Mouse (Mus musculus): Measurements from ENCODE around the gene Ppp6c.
"Not testable (repeated sequence)": the region's sequence is repeated elsewhere in the genome, so short reads cannot be mapped to it uniquely, and the experiment has no call there.

Gene Ppp6c

DNA sequence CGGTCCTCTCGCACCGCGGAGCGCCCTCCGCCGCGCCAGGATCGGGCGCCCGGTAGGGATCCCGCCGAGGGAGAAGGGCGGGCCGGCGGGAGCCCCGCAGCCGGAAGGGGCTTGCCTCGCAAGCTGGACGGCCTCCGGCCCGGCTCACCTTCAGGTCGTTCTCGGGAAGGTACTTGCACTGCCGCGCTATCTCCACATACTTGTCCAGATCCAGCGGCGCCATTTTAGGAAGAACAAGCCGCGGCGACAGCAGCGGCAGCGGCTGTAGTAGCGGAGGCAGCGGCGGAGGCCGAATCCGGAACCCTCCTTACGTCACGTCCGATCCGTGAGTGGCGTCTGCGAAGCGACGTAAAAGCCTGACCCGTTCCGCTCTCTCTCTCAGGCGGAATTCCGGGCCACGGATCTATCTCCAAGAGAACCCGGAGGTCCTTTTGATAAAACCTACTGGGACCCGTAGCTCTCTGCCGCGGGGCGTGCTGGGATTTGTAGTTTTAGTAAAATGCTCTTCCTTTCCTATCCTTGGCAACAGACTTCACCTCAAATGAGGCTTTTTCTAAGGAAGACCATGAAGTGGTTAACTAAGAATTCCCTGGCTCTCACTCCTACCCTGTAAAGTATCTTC is at the start of gene Ppp6c:
Gene Ppp6c, minus strand, starts transcription at position 433 of the 622 bp plus-strand sequence.
- peak; percentile 97 for DNase-seq

DNA sequence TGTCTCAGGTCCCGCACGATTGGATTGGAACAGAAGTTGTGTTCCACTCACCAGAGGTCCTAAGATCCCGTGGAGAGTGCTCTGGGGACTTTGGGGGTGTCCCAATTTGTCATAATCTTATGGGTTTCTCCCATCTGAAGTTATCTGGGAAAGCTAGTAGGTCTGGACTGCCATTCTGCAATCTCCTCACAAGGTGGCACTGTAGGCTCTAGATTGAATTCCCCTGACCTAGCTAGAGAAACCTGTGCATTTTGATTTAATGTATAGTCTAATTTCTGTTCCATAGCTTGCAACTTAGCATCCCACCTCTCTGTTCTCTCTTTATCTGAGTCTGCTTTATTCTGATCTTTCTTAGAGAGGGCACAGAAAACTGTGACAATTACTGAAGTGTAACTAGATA is 42.1 kb upstream of the Ppp6c start:
- peak; percentile 4 for DNase-seq

DNA sequence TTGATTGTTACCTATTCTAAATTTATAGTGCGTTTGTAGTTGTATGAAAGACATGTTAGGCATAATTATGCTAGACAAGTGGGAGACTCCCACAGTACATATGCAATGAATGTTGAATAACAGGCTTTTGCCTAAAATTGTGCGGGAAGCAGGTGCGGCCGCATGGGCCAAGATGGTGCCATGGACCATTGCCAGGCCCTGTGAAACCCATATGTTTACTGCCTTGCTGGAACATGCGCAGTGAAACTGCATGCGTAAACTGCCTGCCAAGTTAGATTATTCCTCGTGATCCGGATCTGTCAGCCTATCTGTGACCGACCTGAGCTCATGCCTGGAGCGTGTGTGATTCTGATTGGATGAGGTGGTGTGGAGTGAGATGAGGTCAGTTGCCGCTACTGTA is 26.0 kb upstream of the Ppp6c start:
- peak; percentile 32 for DNase-seq

DNA sequence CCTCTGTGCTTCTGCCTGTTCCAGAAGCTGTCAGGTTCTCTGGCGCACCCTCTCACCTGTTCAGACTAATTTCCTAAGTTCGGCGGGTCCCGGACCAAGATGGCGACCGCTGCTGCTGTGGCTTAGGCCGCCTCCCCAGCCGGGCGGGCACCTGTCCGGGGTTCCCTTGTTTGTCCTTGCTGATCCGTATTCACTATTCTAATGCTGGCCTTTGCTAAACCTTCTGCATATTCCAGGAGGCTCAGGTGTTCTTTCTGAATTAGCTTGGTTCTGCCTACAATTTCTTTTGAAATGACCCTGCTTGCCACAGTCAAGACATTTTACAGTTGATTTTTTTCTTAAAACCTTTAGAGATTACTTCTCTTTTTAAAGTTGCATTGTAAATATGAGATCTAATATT is 20.6 kb upstream of the Ppp6c start:
- not testable (repeated sequence) for DNase-seq

DNA sequence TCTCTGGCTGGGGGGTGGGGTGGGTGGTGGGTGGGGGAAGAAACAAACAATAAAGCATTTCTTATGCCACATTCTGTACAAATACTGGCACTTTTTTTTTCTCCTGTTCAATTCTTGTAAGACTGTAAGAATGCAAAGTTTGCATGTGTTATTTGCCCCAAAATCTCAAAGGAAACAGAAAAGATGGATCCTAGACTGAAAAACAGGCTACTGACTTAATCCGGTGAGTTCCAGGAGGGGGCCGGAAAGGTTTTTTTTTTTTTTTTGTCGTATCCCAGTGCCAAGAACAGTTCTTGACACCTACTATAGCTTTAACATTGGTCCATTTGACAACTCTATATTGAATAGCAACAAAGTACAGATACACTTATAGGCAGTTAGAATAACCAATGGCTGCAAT is 480 bp upstream of the Ppp6c start:
- no peak for DNase-seq

DNA sequence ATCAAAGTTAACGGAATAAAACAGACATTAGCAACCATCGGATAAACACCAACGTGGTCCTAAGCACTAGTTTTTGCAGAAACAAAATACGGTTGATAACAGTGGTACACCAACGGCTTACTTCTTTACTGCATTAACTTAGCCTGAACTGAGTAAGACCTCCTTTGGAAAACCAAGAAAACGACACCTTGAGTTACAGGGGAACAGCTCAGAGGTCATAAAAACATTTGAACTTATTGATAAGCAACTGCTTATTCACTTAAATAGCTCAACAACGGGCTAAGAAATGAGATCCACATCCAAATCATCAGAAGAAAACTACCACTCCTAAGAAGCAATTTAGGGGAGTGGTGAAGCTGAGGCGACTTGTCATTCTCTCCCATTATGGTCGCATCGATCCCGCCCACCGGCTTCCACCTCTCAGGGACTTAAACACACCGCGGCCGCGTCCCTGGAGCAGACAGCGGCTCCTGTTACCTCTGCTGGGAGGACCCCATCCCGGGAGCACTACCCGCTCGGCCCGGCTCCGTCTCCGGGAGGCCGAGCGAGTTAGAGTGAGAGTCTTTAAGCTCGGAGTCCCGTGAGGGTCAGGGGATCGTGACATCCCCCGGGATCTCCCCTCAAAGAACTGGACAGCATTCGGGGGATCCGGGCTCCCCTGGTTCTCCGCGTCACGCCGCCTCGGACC is 776 bp downstream of the Ppp6c start:
- peak; percentile 42 for DNase-seq

DNA sequence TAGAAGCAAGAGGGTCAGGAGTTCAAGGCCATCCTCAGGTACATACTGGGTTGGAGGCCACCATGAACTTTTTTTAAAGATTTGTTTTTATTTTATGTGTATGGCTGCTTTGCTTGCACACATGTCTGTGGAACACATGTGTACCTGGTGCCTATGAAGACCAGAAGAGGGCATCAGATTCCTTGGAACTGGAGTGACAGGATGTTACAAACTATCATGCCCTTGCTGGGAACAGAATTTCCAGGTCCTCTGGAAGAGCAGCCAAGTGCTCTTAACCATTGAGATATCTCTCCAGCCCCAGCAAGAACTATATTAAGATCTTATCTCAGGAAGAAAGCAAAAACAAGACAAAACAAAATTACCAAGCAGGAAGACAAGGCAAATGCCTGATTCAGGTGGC is 1.6 kb downstream of the Ppp6c start:
- no peak for DNase-seq

DNA sequence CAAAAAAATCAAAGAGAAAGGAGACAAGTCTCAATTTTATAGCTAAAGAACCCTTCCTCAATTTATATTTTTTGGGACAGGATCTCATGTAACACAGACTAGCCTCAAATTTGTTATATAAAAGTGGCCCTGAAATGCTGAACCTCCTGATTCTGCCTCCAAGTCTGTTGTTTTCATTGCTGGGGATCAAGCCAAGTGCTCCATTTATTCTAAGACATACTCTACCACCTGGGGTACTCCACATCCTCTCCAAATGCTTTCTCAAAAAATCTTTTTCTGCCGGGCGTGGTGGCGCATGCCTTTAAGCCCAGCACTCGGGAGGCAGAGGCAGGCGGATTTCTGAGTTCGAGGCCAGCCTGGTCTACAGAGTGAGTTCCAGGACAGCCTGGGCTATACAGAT is 6.2 kb downstream of the Ppp6c start:
- no peak for DNase-seq

DNA sequence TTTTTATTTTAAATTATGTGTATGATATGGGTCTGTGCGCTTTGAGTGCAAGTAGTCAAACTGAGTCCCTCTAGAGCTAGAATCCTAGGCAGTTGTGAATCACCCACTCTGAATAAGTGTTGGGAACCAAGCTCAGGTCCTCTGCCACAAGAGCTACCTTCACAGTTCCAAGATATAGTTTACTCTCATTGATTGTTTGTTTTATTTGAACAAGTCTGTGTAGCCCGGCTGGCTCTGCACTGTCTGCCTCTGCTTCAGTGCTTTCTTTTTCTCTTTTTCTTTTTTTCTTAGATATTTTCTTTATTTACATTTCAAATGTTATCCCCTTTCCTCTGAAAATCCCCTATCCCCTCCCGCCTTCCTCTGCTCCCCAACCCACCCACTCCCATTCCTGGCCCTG is 7.2 kb downstream of the Ppp6c start:
- no peak for DNase-seq

DNA sequence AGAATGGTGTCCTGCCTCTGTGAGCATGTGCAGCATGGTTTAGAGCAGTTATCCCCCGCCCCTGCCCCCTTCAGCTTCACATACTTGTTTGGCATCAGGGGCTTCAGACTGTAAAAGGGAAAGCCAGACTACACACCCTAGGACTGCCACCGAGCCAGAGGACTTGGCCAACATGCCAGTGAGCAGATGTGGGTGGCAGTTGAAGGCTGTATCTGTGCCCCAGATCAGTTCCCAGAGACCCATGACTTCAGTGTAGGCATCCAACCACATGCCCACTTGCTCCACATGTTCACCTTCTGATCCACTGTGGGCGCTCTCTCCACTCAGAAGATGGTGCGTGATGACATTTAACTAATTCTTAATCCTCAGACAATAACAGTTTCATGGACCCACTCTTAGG is 9.1 kb downstream of the Ppp6c start:
- no peak for DNase-seq

DNA sequence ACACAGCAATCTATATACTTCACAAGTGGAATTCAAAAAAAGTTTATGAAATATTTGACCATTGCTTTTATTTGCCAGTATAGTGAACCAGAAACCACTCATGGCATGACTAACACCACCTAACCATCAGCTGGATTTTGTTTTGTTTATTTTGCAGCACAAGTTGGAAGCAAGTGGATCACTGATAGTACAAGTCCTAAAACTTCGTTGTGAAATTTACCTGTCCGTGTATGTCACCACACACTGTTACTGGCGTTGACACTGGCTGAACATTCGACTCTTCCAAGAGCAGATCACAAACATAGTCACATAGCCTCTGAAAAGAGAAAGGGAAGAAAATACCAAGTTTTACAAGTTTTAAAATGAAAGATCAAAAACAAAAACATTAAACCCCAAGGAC is 15.5 kb downstream of the Ppp6c start:
- DNase-seq, result no peak

DNA sequence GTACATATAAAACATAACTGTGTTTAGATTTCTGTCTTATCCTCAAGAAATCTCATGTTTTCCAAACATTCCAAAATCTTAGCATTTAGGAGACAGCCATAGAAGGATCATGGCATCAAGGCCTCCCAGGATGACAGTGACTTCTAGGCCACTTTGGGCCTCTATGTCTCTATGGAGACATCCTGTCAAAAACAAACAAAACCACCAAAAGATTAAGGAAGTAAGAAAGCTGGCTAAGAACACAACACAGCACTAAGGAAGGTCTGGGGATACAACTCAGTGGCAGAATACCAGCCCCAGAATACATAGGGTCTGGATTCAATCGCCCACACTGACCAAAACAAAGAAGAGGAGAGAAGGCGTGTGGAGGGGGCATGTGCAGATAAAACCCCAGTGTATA is 22.9 kb downstream of the Ppp6c start:
- no peak for DNase-seq

DNA sequence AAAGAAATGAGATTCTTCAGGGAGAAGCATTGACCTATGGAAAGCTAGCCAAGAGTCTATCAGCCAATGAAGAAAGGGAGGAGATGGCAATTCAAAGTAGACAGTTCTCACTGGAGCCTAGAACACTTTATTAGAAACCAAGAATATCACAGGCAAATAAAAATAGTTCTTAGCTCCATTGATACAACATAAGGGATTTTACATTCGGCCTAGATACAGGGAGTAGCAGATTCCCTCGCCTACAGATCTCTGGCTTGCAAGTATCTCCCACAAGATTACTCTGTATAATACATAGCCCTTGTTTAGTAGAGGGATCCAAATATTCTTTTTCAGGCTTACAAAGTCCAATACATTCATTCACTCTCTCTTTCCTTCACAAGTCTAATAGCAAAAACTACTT is 31.4 kb downstream of the Ppp6c start:
- peak; percentile 29 for DNase-seq

DNA sequence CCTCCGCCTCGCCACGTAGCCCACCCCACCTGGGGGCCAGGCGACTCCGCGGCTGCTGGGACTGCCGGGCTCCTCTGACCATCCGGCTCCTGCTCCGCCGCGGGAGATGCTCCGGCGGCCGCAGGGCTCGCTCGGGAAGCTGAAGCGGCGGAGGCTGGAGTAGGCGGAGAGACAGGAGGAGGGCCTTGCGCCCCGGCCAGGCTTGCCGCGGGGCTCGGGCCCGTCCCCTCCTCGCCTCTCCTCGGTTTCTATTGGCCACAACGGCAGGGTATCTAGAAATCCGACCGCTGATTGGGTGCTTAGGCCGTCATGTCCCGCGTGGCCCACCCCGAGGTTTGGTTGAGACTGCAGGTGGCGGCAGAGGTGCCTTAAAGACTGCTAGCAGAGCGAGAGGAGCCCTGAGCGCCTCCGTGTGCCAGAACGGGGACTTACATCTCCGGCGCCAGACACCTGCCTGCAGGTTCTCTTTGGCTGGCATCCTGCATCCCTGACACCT is 35.6 kb downstream of the Ppp6c start, which contains the start of gene Scai:
Gene Scai, minus strand, starts transcription at position 174 of the 496 bp plus-strand sequence.
- DNase-seq, result peak; percentile 99

DNA sequence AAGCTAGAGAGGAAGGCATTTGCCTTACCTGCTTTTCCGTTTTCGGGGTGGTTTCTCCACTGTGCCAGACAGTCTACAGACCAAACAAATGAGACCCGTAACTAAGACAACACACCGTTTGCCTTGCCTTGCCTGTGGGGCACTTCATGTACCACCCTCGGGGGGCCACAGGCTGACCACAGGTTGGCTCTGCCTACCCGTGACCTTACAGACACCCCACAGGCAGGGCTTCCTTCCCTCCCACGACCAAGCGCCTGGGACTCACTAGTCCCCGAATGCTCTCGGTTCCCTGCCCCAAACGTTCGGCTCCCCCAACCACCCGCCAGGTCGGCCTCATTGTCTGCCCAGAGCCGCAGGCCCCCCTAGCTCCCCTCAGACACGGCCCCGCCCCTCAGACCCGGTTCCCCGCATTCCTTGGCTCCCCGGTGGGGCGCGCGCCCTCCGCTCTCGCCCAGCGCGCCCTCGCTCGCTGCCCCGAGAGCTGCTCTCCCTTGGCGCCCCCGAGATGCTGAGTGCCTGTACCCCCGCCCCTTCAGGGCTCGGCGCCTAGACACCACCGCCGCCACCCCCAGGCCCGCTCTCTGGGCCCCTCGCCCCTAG is 36.2 kb downstream of the Ppp6c start:
- DNase-seq, result peak; percentile 8

DNA sequence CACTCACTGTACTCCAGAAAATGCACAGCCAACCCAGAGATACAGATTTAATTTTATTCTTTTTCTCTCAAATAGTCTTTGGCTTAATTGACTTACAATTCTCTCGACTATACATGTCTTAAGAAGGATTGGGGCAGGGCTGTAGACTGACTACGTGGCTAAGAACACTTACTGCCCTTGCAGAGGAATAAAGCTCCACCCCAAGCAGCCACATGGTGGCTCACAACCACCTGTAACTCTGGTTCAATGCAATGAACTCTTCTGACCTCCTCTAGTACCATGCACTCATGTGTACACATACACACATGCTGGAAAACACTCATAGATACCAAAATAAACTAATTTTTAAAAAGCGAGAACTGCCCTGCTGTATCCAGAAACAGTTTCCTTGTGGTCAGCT is 40.3 kb downstream of the Ppp6c start:
- no peak for DNase-seq

DNA sequence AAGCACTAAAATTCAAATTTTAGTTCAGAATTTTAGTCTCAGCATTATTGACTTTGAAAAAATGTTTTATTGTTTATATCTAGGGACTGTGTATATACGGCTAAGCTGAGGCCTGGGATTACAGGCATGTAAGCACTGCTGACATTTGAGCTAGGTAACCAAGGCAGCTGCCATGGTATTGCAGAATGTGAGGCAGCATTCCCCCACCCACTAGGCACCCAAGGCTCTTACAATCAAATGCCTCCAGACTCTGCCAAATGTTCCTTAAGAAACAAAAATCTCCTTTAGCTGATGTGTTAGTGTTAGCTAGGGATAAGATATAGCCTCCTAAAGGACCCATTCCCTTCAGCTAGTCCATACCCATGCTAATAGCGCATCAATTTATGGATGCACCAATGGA is 42.7 kb downstream of the Ppp6c start:
- DNase-seq, result no peak

DNA sequence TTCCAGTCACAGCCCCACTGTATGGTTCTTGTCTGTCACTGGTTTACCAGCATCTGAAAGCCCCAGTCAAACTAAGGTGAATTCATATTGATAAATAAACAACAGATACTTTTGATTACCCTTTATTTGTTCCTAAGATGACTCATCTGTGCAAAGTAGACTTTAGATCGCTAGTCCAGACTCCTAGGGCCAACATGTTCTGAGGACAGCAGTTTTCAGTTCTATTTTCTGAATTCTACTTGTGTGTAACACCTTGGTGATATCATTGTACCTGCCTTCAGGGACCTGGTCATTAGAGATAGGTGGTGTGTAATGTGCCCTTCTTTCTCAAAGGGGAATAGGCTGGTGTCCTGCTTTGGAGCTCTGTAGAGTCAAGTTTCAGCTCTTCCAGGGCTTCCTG is 65.3 kb downstream of the Ppp6c start:
- no peak for DNase-seq

DNA sequence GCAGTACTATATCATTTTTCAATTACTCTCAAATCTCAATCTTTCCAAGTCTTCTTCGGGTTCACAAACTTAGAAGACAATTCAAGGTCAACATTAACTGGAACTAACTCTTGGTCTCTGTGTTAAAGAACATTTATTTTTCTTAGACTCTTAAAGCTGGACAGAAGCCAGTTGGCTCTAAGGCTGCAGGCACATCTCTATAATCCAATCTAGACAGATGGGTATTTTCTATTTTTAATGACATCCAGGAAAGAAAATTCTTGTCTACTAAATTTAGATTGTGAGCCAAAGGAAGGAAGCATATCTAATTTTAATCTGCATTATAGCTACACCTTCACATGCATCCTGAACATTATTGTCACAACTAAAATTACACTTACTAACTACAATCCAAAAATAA is 68.3 kb downstream of the Ppp6c start:
- no peak for DNase-seq

DNA sequence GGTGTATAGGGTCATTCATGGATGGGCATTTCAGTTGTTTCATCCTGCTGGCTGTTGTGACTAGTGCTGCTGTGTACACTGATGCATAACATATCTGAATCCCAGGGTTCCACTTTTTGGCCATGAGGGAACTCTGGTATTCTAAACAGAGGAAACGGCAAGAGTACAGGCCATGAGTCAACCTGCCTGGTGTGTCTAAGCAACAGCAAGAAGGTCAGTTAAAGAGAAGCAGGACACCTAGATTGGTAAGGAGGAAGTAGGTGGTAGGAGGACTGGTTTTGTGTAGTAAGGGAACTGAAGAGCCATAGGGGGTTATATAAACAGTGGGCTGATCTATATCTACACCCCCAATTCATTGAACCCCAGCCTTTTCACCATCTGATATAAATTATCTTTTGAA is 69.4 kb downstream of the Ppp6c start:
- DNase-seq, result no peak

DNA sequence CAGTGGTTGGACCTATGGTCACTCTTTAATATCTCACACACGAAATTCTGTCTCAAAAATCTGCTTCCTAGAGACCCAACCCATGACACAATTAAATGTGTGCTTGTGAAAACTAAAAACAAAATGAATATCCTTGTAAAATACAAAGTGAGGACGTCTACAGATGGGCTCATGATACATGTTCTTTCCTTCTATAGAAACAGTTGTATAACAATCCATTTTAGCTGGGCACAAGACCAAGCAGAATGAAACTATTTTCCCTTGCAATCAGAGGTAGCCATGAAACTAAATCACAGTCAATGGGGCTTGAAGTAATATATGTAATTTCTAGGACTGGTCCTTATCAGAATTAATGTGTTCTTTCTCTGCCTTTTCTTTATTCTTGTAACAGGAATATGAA is 75.3 kb downstream of the Ppp6c start:
- no peak for DNase-seq

DNA sequence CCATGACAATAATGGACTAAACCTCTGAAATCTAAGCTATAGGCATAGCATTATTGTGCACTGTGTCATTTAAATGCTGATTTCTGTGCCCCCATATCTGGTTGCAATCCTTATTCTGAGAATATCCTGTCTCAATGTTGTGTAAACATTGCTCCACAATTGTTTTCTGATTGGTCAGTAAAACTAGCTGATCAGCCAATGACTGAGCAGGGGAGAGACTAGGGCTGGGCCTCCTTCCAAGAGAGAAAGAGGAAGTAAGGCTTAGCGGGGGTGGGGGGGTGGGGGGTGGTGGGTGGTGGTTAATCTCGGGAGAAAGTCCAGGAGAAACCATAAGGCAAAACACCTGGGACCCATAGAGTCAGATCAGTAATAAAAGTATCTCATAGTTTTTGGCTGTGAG is 78.2 kb downstream of the Ppp6c start:
- no peak for DNase-seq

DNA sequence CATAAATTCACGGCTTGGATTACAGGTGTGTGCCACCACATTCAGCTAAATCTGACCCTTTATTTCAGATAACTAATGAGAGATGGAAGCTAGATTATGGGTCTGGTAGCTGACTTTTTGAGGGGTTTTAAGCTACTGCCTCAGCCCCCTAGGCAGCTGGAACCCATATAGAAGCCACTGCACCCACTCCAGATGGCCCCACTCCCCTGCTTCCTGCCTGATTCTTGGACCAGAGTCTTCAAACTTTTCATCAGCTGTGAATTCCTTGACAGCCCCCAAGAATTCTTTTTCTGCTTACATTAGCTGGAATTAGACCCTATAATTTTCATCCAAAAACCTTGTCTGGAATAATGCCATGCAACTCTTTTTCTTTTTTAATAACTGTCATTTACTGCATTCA is 79.8 kb downstream of the Ppp6c start:
- no peak for DNase-seq
